Mouse (Mus musculus) cerebellum, adult 11 months (tissue): Measurements from ENCODE around the gene Mta2.
A peak's percentile ranks its signal among the peaks of the same experiment; 100 is the strongest.

ENCODE experiments used
- DNase-seq: peaks from one replicate; pipeline ENCODE4 v3.0.0; 2022

Gene Mta2

GRCm38 (mm10) chr19:8929224-8930088 lies 12.2 kb upstream of the Mta2 start, which contains the start of the genes Rom1 and Eml3:
TSS of gene Rom1 (minus strand) at chr19:8929356.
TSS of gene Eml3 (plus strand) at chr19:8929552.
- peak; percentile 80 for DNase-seq

- no peak for DNase-seq
Measured at GRCm38 (mm10) chr19:8930117-8930516, 11.6 kb upstream of the Mta2 start.

DNA sequence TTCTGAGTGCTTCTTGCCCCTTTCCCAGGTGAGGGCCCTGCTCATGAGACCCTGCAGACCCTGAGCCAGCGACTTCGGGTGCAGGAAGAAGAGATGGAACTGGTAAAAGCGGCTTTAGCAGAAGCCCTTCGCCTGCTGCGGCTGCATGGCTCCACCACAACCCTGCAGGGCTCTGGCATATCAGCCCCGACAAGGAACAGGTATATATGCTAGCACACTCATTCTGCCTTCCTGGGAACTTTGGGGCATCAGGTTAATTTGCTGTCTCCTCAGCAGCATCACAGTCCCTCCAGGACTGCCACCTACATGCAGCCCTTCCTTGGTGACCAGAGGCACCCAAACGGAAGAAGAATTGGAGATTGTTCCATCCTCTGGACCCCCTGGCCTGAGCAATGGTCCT lies 10.9 kb upstream of the Mta2 start:
- no peak for DNase-seq

- DNase-seq = no peak
Measured at GRCm38 (mm10) chr19:8936736-8937135, 4.9 kb upstream of the Mta2 start.

DNA sequence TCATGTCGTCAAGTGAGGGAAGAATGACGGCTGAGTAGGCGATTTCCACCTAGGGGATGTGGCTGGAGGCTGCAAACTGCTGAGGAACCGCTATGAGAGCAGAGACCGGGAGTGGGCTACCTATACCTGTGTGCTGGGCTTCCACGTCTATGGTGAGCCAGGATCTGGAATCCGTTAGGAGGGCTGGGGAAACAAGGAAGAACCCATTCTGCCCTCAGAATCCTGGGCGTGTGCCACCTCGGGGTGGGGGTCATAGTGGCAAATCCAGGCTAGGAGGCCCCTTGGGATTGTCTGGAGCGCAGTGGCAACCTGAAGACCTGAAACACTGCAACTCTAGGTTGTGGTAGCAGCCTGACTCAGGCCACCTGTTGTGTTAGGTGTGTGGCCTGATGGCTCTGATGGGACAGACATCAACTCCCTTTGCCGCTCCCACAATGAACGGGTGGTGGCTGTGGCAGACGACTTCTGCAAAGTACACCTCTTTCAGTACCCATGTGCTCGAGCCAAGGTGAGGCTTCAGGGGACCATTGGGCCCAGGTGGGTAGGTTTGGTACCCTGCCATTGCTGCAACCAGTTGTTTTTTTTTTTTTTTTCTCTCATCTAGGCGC lies 1.0 kb upstream of the Mta2 start:
- DNase-seq = no peak

GRCm38 (mm10) chr19:8941136-8941514 lies 550 bp upstream of the Mta2 start:
- DNase-seq = no peak

GRCm38 (mm10) chr19:8942276-8942964 lies 745 bp downstream of the Mta2 start:
- DNase-seq = no peak

GRCm38 (mm10) chr19:8943047-8943446 lies 1.4 kb downstream of the Mta2 start:
- no peak for DNase-seq

GRCm38 (mm10) chr19:8944062-8944461 lies 2.4 kb downstream of the Mta2 start:
- DNase-seq = no peak

- DNase-seq = no peak
Measured at GRCm38 (mm10) chr19:8944750-8945149, 3.1 kb downstream of the Mta2 start.

DNA sequence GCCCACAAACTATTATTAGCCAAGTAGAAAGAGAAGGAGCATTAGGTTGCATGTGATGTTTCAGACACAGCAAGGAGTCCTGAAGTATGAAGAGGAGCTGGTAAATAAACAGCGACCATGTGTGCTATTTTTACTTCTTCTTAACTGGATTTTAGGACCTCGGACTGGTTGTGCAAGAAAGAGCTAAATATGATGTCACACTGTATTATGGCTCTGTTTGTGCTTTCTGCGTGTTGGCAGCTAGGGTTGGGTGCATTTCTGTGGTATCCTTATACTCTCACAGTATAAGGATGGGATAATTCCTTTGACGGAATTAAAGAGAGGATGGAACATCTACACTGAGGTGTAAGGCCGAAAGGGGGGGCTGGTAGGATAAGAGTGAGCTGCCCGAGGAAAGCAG lies 3.6 kb downstream of the Mta2 start:
- no peak for DNase-seq

DNA sequence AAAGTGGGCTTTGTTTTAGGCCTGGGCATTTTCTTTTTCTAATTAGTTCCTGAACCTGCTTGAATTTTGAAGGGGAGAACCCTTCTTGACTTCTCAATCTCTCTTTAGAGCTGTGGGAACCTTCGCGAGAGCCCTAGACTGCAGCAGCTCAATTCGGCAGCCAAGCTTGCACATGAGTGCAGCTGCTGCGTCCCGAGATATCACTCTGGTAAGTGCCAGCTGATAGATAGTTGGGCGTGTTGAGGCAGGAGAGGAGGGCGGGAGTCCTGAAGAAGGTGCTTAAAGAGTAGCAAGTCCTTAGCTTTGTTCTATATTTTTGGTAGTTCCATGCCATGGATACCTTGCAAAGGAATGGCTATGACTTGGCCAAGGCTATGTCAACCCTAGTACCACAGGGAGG lies 5.3 kb downstream of the Mta2 start:
- DNase-seq = no peak

GRCm38 (mm10) chr19:8950190-8950589 lies 8.5 kb downstream of the Mta2 start:
- no peak for DNase-seq

GRCm38 (mm10) chr19:8952241-8952640 lies 10.6 kb downstream of the Mta2 start:
- DNase-seq = no peak

GRCm38 (mm10) chr19:8953135-8954039 lies 11.7 kb downstream of the Mta2 start, which contains the start of gene Tut1:
TSS of gene Tut1 (plus strand) at chr19:8953847.
- DNase-seq = peak; percentile 87

DNA sequence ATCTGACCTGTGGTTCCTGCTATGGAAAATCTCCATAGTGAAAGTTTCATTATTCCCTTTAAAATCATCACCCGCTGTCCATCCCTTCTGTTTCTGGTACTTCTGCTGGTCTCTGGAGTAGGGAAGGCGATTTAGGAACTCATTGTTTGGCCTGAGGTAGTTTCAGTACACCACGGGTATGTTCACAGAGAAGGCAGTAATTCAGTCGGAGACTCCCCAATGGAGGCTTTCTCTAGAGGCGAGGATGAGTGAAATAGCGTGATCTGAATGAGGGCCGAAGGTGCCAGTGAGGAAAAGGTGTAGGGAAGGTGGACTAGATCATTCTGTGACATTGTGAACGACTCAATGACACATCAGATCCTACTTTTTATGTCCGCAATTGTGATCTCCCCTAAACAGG lies 12.5 kb downstream of the Mta2 start:
- no peak for DNase-seq

DNA sequence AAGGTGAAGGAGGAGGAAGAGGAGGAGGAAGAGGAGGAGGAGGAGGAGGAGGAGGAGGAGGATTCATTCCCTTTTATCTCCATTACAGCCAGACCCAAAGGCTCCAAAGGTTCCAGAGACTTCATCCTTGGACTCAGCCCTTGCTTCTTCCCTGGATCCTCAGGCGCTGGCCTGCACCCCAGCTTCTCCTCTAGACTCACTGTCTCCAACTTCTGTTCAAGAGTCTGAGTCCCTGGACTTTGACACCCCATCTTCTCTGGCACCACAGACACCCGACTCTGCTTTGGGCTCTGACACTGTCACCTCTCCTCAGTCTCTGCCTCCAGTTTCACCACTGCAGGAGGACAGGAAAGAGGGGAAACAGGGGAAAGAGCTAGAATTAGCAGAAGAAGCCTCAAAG lies 20.6 kb downstream of the Mta2 start:
- no peak for DNase-seq

DNA sequence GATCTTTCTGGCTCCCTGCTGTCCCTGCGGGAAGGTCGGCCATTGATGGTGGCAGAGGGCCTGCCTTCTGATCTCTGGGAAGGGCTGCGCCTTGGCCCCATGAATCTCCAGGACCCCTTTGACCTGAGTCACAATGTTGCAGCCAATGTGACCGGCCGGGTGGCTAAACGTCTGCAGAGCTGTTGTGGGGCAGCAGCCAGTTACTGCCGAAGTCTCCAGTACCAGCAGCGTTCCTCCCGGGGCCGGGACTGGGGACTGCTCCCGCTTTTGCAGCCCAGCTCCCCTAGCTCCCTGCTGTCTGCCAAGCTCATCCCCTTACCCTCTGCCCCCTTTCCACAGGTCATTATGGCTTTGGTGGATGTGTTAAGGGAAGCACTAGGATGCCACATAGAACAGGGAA lies 23.4 kb downstream of the Mta2 start:
- no peak for DNase-seq

DNA sequence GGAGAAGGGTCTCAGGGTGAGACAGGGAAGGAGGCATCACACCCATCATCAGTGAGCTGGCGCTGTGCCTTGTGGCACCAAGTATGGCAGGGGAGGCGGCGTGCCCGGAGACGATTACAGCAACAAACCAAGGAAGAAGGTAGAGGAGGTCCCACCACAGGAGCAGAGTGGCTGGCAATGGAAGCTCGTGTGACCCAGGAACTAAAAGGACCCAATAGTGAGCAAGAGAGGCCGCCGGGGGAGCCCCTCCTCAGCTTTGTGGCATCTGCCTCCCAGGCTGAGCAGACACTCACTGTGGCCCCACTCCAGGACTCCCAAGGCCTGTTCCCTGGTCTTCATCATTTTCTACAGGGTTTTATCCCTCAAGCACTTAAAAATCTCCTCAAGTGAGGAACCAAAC lies 24.1 kb downstream of the Mta2 start:
- peak; percentile 51 for DNase-seq

DNA sequence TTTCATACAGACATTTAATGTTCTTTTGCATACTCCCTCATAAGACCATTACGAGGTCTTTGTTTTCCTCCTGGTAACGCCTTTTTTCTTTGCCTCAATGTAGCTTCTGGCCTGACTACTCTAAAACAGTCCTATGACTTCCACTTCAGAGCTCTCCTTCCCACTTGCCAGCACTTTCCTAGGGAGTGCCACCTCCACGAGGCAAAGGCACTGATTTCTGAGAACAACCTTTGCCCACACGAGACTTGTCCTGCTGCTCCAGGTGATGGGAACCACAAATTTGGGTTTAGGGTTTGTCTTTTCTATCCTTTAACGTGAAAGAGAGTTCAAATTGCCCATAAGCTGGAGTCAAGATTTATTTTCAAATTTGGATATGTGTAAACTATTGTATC lies 24.5 kb downstream of the Mta2 start:
- no peak for DNase-seq

DNA sequence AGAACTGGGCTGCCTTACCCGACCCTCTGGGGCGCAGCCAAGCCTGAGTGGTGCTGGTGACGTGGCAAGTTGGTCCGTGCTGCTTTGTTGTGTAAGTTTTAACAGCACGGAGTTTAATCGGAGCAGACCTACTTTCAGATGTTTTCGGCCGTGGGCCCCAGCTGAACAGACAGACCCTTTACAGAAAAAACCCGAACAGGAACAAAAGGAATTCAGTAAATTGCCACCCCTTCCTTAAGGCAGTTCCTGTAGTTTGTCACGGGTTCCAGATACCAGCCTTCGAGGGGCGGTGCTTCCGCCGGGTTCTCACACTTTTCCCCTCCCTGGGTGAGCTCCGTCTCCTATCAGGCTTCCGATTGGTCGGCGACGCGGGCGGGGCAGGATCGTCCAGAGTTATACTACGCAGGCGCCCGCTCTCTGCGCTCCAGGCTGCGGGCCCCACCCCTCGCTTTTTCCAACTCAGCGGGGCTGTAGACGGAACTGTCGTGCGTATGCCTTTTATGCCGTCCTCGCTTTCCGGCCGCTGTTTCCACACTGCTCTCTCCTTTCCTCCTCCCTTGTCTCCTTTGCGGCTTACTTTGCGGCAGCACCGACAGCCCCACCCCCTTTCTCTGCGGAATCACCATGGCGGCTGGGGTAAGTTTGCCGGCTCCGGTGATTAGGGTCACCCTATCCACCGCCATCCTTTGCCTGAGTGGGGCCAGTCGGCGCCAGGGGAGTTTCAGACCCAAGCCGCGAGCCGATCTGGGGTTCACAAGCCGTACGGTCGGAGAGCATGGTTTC lies 25.1 kb downstream of the Mta2 start, which contains the start of gene Eef1g:
Gene Eef1g (plus strand): TSS at position 452 of the 783 bp plus-strand sequence.
- DNase-seq = peak; percentile 98

DNA sequence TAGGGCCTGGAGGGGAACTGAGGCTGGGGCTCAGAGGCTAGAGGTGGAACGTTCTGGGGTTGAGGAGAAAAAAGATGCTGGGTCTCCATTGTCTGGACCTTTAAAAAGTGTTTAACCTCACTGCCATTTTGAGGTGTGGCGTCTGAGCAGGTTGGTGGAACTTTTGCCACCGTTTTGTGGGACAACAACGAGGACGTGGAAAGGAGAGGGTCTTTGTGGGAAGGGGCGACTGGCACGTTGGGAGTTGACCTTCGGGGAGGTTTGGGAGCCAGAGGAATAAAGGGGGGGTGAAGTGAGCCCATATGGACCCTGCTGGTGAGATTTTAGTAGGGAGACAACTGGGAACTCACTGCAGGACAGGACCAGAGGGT lies 25.7 kb downstream of the Mta2 start:
- DNase-seq = no peak
